Comparison of ENCODE assay signal across 27 mouse cellular contexts in genomic region chr5:87942515-87942914, GRCm38 (mm10). TPM values are rescaled to one million over a fixed set of nuclear protein-coding genes. Genes with fewer than 3 reads are reported as not detected.
"Had no signal": no experiment of that assay in that cellular context is flagged by ENCODE, and none has a peak within 500 bp of the region (broad histone marks: within the 10 kb centered on the region; RNA-seq: fewer than 3 reads in every experiment).

No protein-coding gene starts in this region.

- H3K27me3 ChIP-seq: liver, embryonic 15.5 days; lung, embryonic 15.5 days; neural tube, embryonic 13.5 days; neural tube, embryonic 15.5 days had no signal

- H3K4me2 ChIP-seq: liver, embryonic 15.5 days; lung, embryonic 15.5 days; neural tube, embryonic 13.5 days; neural tube, embryonic 15.5 days had no signal

- H3K27ac ChIP-seq: liver, embryonic 15.5 days; lung, embryonic 15.5 days; midbrain, embryonic 10.5 days; neural tube, embryonic 13.5 days; neural tube, embryonic 15.5 days had no signal

- H3K36me3 ChIP-seq: liver, embryonic 15.5 days; lung, embryonic 15.5 days; midbrain, embryonic 10.5 days; neural tube, embryonic 13.5 days; neural tube, embryonic 15.5 days had no signal

- DNase-seq: liver, postnatal 0 days; lung, adult 2 months; lung, postnatal 14 days; lung, postnatal 4 days; midbrain, embryonic 14.5 days; retina, postnatal 1 day; right cerebral cortex, adult 18-20 months; right cerebral cortex, postnatal 25 days; right cerebral cortex, postnatal 4 days; spleen, adult 18-20 months; thymus, adult 18-20 months; thymus, postnatal 14 days; thymus, postnatal 36 days had no signal

- H3K4me3 ChIP-seq: liver, embryonic 15.5 days; lung, embryonic 15.5 days; midbrain, embryonic 10.5 days; myocyte; neural tube, embryonic 13.5 days; neural tube, embryonic 15.5 days had no signal

- H3K9me3 ChIP-seq: liver, embryonic 15.5 days; lung, embryonic 15.5 days; midbrain, embryonic 10.5 days; neural tube, embryonic 13.5 days; neural tube, embryonic 15.5 days had no signal

- ATAC-seq: liver, postnatal 0 days; lung, postnatal 0 days had no signal

- H3K9ac ChIP-seq: liver, embryonic 15.5 days; liver, postnatal 0 days; lung, embryonic 15.5 days; neural tube, embryonic 13.5 days; neural tube, embryonic 15.5 days had no signal

- H3K4me1 ChIP-seq: liver, embryonic 15.5 days; lung, embryonic 15.5 days; midbrain, embryonic 10.5 days; neural tube, embryonic 13.5 days; neural tube, embryonic 15.5 days had no signal

RNA-seq across cellular contexts. Expression of gene Csn3, which starts 17.1 kb away (rescaled TPM):
- total RNA-seq: megakaryocyte, adult 5-6 weeks; megakaryocyte-erythroid progenitor cell, adult 5-6 weeks had no signal
- polyA plus RNA-seq: liver, embryonic 15.5 days; liver, postnatal 0 days; lung, adult 2 months; lung, embryonic 15.5 days; midbrain, embryonic 14.5 days; neural tube, embryonic 13.5 days; neural tube, embryonic 15.5 days; small intestine, adult 2 months; stomach, embryonic 14.5 days; stomach, embryonic 16.5 days had no signal

RNA-seq across cellular contexts. Expression of gene 2310003L06Rik, which starts 26.7 kb away (rescaled TPM):
- total RNA-seq: megakaryocyte, adult 5-6 weeks; megakaryocyte-erythroid progenitor cell, adult 5-6 weeks had no signal
- polyA plus RNA-seq: liver, embryonic 15.5 days; liver, postnatal 0 days; lung, adult 2 months; lung, embryonic 15.5 days; lung, postnatal 0 days; midbrain, embryonic 10.5 days; midbrain, embryonic 14.5 days; myocyte; neural tube, embryonic 11.5 days; neural tube, embryonic 13.5 days; neural tube, embryonic 15.5 days; small intestine, adult 2 months; stomach, embryonic 14.5 days; stomach, embryonic 16.5 days; thymus, postnatal 0 days had no signal

RNA-seq across cellular contexts. Expression of gene Gm28434, which starts 26.8 kb away (rescaled TPM):
- total RNA-seq: megakaryocyte, adult 5-6 weeks; megakaryocyte-erythroid progenitor cell, adult 5-6 weeks had no signal
- polyA plus RNA-seq: liver, embryonic 15.5 days; liver, postnatal 0 days; lung, adult 2 months; lung, embryonic 15.5 days; lung, postnatal 0 days; midbrain, embryonic 10.5 days; midbrain, embryonic 14.5 days; myocyte; neural tube, embryonic 11.5 days; neural tube, embryonic 13.5 days; neural tube, embryonic 15.5 days; small intestine, adult 2 months; stomach, embryonic 14.5 days; stomach, embryonic 16.5 days; thymus, postnatal 0 days had no signal

RNA-seq across cellular contexts. Expression of gene Cabs1, which starts 36.7 kb away (rescaled TPM):
- total RNA-seq: megakaryocyte, adult 5-6 weeks; megakaryocyte-erythroid progenitor cell, adult 5-6 weeks had no signal
- polyA plus RNA-seq: liver, embryonic 15.5 days; liver, postnatal 0 days; lung, adult 2 months; lung, embryonic 15.5 days; lung, postnatal 0 days; midbrain, embryonic 10.5 days; midbrain, embryonic 14.5 days; myocyte; neural tube, embryonic 11.5 days; neural tube, embryonic 13.5 days; neural tube, embryonic 15.5 days; small intestine, adult 2 months; stomach, embryonic 14.5 days; stomach, embryonic 16.5 days; thymus, postnatal 0 days had no signal

RNA-seq across cellular contexts. Expression of gene Odam, which starts 57.7 kb away (rescaled TPM):
- total RNA-seq: megakaryocyte, adult 5-6 weeks; megakaryocyte-erythroid progenitor cell, adult 5-6 weeks had no signal
- polyA plus RNA-seq: liver, embryonic 15.5 days; liver, postnatal 0 days; lung, adult 2 months; lung, embryonic 15.5 days; lung, postnatal 0 days; midbrain, embryonic 10.5 days; midbrain, embryonic 14.5 days; myocyte; neural tube, embryonic 11.5 days; neural tube, embryonic 13.5 days; neural tube, embryonic 15.5 days; small intestine, adult 2 months; stomach, embryonic 14.5 days; stomach, embryonic 16.5 days had no signal
